Mouse (Mus musculus) frontal cortex, postnatal 14 days (tissue): ENCODE results near the gene Ighmbp2.
"Not testable (repeated sequence)": the region's sequence is repeated elsewhere in the genome, so short reads cannot be mapped to it uniquely, and the experiment has no call there.

Experiments
- DNase-seq, 2 experiments: peaks; one replicate each; pipeline ENCODE4 v3.0.0; 2022; ENCODE audit warnings: low spot score in 2 of 2

Gene Ighmbp2

GRCm38 (mm10) chr19:3281886-3282285, 931 bp downstream of the Ighmbp2 start:
- DNase-seq: no peak

GRCm38 (mm10) chr19:3275744-3276365, 7.0 kb downstream of the Ighmbp2 start:
- no peak for DNase-seq

- peak in 1 of 2 experiments; percentile 2 for DNase-seq
Observed at GRCm38 (mm10) chr19:3273331-3273730, 9.5 kb downstream of the Ighmbp2 start.

- no peak for DNase-seq
Observed at GRCm38 (mm10) chr19:3271366-3271765, 11.5 kb downstream of the Ighmbp2 start.

- no peak for DNase-seq
Observed at GRCm38 (mm10) chr19:3269803-3270202, 13.0 kb downstream of the Ighmbp2 start.

- DNase-seq: no peak
Observed at GRCm38 (mm10) chr19:3269279-3269678, 13.5 kb downstream of the Ighmbp2 start.

GRCm38 (mm10) chr19:3268218-3268980, 14.4 kb downstream of the Ighmbp2 start:
- DNase-seq: no peak

GRCm38 (mm10) chr19:3267340-3267739, 15.5 kb downstream of the Ighmbp2 start:
- peak in 1 of 2 experiments; percentile 1 for DNase-seq

GRCm38 (mm10) chr19:3266676-3267075, 16.1 kb downstream of the Ighmbp2 start:
- peak in 1 of 2 experiments; percentile 0 for DNase-seq

GRCm38 (mm10) chr19:3266136-3266535, 16.7 kb downstream of the Ighmbp2 start:
- DNase-seq: no peak

- peak in 1 of 2 experiments; percentile 2 for DNase-seq
Observed at GRCm38 (mm10) chr19:3265180-3265579, 17.6 kb downstream of the Ighmbp2 start.

- no peak for DNase-seq
Observed at GRCm38 (mm10) chr19:3264348-3264747, 18.5 kb downstream of the Ighmbp2 start.

GRCm38 (mm10) chr19:3261764-3262525, 20.9 kb downstream of the Ighmbp2 start:
- no peak for DNase-seq

- no peak for DNase-seq
Observed at GRCm38 (mm10) chr19:3261336-3261735, 21.5 kb downstream of the Ighmbp2 start.

- DNase-seq: no peak
Observed at GRCm38 (mm10) chr19:3260591-3260990, 22.2 kb downstream of the Ighmbp2 start.

GRCm38 (mm10) chr19:3260016-3260415, 22.8 kb downstream of the Ighmbp2 start:
- DNase-seq: no peak

GRCm38 (mm10) chr19:3225261-3225660, 57.6 kb downstream of the Ighmbp2 start:
- DNase-seq: not testable (repeated sequence)

- not testable (repeated sequence) for DNase-seq
Observed at GRCm38 (mm10) chr19:3214937-3215336, 67.9 kb downstream of the Ighmbp2 start.
